Mouse (Mus musculus): ENCODE data around the gene Dock1.
A peak's percentile ranks its signal among the peaks of the same experiment; 100 is the strongest.

Gene Dock1

DNA sequence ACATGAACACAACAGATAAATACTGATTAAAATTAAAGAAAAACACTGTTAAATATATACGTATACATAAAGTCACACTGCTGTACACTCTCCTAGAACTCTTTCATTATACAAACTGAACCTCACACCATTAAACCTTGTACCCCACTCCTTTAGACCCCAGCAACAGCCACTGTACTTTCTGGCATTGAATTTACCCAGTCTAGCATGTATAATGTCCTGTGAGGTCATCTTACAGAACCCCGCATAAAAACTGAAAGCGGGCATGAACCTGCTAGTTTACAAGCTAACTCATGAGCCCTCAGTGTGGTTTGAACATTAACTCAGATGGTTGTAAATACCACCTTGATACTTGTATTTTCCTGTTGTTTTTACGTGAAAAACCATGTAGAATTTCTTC, 489.2 kb downstream of the Dock1 start:
- no peak for DNase-seq (ENCODE audit: low spot score)

DNA sequence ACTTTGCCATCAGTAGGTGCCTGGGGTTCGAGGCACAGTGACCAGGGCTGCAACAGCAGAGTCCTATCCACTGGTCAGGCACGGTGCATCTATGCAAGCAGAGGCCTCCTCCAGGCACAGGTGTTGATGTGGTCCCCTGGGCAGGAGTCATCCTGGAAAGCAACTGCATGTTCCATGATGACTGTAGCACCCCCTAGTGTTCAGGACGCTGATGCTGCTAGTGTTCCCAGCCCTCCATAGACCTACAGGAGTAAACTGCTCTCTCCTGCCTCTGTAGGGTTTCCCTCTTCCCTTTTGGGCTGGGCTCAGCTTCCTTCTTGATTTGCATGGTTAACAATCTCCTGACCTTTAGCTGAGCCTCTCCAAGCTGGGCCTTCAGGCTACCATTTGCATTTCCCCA, 494.7 kb downstream of the Dock1 start:
- DNase-seq (ENCODE audit: low spot score) = peak; percentile 80

DNA sequence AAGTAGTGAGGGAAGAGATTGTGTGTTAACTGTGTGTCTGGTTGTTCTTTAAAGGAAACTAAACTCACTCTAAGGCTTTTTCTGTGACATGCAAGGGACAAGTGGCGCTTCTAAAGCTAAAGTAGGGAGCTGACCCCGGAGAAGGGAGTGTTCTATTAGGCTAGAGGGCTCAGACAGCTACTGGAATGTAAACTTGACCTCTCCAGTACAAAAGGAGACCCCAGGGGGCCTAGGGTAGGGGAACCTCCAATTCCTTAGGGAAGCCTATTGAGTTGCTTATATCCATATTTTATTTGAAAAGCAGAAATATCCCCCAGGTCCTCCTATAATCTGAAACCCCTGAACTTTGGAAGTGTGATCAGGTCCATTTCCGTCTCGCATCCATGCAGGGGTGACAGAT, 499.5 kb downstream of the Dock1 start:
- DNase-seq (ENCODE audit: low spot score) = no peak

DNA sequence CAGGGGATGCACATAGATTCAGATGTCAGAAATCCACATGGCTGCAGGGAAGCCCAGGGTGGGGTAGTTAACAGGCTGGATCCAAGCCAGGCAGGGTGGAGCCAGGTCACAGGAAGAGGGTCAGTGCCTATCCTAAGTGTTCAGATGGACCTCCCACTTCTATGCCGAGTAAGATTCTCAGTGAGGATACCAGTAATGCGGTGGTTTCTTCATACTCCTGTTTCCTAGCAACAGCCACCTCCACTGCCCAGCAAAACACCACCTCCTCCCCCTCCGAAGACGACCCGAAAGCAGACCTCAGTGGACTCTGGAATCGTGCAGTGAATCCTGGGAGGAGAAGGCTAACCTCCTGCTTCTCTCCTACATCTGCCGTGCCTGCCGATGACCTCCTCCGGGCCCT, 501.8 kb downstream of the Dock1 start:
- no peak for DNase-seq (ENCODE audit: low spot score)

DNA sequence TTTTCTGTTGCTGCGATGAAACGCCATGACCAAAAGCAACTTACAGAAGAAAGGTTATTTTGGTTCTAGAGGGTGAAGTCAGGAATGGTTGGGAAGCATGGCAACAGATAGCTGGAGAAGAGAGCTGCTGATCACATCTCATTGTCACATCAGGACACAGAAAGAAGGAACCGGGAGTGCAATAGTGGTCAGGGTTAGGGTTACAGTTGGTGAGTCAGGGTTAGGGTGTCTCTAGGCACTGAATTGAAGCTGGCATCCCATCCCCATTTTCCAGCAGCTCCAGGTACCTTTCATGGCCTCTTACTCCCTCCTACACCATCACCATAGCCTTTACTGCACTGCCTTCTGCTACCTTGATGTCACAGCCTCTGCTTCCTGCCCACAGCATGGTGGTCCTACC, 523.7 kb downstream of the Dock1 start:
- DNase-seq (ENCODE audit: low spot score) = no peak

DNA sequence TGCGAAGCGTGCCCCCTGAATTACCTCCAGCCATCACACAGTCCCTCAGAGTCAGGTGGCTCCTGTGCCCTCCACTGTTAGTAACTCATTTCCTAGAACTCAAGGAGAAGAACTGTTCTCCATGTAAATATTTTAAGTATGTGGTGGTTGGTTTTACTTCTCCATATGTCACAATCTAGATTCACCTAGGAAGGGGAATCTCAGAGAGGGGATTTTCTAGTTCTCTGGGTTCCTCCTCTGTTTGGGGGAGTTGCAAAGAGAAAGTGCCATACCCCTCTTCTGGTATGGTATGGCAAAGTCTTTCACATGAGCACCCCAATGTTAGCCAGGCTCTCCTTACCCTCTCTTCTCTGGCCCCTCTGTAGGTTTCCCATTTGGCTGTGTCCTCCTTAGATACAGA, 525.2 kb downstream of the Dock1 start:
- DNase-seq (ENCODE audit: low spot score) = no peak

DNA sequence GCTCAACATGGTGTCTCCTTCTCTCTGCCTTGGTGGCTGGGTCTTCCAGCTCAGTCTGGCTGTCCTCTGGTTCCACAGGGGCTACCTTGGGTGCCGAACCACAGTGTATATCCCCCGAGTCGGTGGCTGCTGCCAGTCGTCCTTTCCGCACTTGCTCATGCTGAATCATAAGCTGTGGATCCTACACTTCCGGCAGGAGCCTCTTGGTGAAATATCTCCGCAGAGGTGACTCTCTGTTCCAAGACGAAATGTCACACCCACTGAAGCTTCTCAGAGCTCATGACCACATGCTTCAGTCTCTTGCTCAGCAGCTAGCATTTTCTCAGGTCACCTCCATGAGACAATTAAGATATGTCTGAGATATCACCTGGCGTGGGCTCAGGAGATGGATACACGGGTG, 526.4 kb downstream of the Dock1 start:
- DNase-seq (ENCODE audit: low spot score) = no peak

DNA sequence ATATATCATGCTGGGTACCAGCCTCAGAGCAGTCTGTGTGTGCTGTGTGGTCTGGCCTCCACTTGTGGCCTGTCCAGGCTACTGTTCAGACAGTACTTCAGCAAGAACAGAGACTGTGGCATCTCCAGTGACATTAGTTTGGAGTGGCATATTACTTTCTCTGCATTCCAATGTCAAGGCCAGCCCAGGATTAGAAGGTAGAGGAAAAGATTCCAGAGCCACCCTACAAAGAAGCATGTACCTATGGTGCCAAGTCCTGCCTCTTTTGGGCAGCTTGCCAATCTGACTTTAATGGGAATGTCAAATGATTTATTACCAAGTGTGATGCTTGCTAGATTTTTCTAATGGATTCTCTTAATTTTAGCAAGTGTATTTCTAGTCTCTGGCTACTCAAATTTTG, 533.5 kb downstream of the Dock1 start:
- DNase-seq (ENCODE audit: low spot score) = no peak

DNA sequence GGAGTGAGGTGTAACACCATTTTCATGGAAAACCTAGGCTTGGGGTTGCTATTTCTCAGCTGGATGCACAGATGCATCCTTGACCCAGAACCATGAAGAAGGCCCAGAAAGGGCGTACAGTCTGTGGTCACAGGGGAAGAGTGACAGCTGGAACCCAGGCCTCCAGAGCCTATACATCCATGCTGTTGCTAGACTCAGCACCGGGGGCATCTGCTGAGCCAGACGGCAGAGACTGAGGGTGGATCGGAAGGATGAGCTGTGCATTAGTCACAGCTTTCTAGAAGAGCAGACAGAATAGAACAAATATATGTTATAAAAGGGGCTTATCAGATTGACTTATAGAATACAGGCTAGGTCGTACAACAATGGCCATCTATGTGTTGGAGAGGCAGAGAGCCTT, 534.7 kb downstream of the Dock1 start:
- no peak for DNase-seq (ENCODE audit: low spot score)

DNA sequence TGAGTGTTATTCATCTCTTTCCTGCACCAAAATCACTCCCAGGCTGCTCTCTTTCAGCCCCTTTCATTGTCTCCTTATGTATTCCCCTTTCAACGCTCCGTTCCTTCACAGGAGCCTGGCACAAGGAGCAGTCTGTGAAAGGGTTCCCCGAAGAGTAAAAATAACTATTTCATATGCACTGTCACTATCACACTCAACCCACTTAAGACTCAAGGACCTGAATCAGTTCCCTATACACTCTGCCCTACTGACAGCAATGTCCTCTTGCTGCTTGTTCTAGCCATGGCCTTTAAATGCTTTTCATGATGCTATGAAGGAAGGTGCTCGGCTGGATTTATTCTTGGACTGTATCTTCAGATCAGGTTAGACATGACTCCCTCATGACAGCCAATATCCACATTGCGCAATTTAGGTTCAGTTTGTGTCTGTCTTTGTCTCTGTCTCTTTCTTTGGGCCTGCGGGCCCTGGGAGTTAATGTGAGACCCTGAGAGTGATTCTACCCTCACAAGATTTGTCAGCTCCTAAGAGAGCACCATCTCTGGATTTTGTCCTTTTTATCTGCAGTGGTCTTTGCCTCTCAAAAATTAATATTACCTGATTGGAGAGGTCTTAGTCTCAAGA, 538.6 kb downstream of the Dock1 start:
- no peak for DNase-seq (ENCODE audit: low spot score)

DNA sequence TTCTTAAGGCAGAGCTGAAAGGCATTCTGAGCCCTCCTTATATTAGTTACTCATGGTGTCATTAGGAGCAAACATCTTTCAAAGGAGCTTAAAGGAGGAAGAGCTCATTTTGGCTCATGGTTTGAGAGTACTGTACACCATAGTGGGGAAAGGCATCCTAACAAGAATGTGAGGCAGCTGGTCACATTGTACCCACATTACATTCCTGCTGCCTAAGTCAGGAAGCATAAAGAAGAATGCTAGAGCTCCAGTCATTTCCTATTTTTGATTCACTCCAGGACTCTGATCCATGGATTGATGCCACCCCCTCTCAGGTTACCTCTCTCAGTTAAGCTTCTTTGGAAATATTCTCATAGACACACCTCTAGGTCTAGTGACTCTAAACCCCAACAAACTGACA, 539.8 kb downstream of the Dock1 start:
- DNase-seq (ENCODE audit: low spot score) = no peak

DNA sequence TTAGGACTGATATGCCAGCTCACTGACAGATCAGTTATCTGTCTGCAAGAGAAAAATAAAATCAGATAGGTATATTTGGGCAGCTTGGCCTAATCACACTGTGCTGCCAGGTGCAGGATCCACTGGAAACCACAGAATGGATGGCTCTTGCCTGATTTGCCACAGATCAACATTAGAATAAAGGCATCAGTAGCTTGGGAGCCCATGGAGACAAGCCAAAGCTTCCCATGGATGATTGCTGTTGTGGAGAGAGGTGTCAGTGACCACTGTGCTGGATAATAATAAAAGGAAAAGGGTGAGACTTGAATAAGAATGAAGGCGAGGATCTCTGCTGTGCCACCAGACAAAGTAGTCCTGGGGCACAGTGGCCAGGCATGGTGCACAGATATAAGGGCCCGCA, 540.4 kb downstream of the Dock1 start:
- no peak for DNase-seq (ENCODE audit: low spot score)

DNA sequence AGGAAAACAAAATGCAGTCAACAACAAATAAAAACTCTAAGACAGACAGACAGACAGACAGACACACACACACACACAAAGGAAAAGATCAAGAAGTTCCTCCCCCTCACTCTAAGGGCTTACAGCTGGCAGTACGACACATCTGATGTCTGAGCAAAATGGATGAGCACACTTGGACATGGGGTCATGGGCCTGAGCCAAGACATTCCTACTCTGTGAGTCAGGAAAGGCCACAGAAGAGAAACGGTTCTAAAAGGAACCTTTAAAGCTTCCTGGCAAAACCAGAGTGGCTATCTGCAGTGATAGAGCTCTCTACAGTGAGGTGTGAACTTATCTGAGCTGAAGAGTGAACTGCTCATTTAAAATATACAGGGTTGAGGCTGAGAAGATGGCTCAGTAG, 542.1 kb downstream of the Dock1 start:
- peak; percentile 2 for DNase-seq (ENCODE audit: low spot score)

DNA sequence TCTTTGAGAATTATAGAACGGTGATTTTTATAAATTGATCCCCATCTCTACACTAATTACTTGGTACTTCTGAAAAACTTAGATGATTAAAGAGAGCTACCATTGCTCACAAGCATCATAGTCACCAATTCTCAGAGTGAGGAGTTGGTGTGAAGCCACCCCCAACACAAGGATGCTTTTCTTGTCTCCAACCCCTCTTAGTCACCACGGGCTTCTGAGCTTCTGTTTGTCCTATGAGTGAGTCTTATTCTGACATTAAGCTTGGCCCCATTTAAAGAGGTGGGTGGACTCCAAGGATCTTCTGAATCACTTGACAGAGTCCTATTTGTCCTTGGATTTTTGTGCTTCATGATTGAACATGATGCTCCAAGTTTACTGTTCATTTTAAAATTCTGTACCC, 551.0 kb downstream of the Dock1 start:
- no peak for DNase-seq (ENCODE audit: low spot score)
